Mouse (Mus musculus): ENCODE results near the gene Cux1. TPM values are rescaled to one million over a fixed set of nuclear protein-coding genes. Genes with fewer than 3 reads are reported as not detected.

Cux1 gene
- polyA plus RNA-seq (2021; fragmentation: Nextera tagmentation), result 16.4 and 39.4 TPM in 2 replicates
- long read RNA-seq, experiment 1, transcript Cux1-211 (23 exons, 2,831 nt), result major isoform, 66 of 173 reads
- long read RNA-seq, experiment 1, transcript Cux1-207 (23 exons, 2,821 nt), result minor isoform, 21 of 173 reads
- long read RNA-seq, experiment 1, partial matches to known transcripts, result 17 of 173 reads
- long read RNA-seq, experiment 1, other reads (novel, unspliced or antisense), result 68 of 173 reads
- long read RNA-seq, experiment 2, transcript Cux1-211 (23 exons, 2,831 nt), result minor isoform, 5 of 35 reads
- long read RNA-seq, experiment 2, transcript Cux1-210 (7 exons, 1,616 nt), result major isoform, 7 of 35 reads
- long read RNA-seq, experiment 2, partial matches to known transcripts, result 5 of 35 reads
- long read RNA-seq, experiment 2, other reads (novel, unspliced or antisense), result 16 of 35 reads

DNA sequence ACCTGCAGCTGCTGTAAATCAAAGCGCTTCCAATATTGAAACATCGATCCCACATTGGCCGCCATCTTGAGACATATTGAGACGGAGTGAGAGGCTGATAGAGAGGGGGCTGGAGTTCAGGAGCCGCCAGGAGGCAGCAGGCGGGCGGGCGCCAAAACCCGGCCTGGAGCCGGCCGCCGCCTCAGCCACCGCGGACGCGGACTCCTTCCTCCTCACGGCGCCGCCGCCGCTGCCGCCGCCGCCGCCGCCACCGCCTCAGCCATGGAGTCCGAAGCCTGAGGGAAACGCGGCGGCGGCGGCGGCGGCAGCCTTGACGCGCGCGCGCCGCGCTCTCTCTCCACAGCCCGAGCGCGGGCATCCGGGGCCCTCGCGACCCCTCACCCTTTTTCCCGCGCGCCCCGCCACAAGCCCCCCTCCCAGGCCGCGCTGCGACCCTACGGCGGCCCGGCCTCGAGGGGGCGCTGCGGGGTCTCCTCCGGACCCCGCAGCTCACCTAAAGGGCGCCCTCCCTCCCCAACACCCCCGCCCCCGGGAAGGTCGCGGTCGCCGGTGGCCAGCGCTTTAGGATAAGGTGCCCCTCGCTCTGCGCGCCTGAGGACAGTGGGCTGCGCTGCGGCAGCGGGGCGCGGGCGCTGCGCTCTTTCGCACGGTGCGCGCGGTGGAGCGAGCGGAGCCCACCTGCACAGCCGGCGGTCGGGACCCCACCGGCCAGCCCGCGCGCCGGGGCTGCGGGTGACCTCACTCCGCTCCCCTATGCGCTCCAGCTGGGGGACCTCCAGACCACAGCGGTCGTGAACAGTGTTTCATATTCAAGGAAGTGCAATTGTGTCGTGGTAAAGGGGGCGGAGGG lies at the start of gene Cux1:
Cux1 (minus strand) TSS at position 315 of the 850 bp plus-strand sequence.

GRCm38 (mm10) chr5:136246452-136246838 lies 320.8 kb downstream of the Cux1 start, which contains the start of gene Sh2b2:
Gene Sh2b2 (minus strand): TSS chr5:136246556.

GRCm38 (mm10) chr5:136198474-136199391 lies 368.6 kb downstream of the Cux1 start, which contains the start of gene Prkrip1:
Gene Prkrip1 (minus strand): TSS chr5:136198963.

Other genes with a start within 250 kb of the Cux1 start
- gene Myl10, start 125.7 kb upstream of the Cux1 start, polyA plus RNA-seq (2021; fragmentation: Nextera tagmentation), result not detected in 2 replicates